Mouse (Mus musculus) cerebellum, adult 8-10 months (tissue): ENCODE data around the gene Vmn1r45.
"Not testable (repeated sequence)": the region's sequence is repeated elsewhere in the genome, so short reads cannot be mapped to it uniquely, and the experiment has no call there.

Experiments
- DNase-seq: peaks from one replicate; pipeline ENCODE4 v3.0.0; 2022

The Vmn1r45 gene

DNA sequence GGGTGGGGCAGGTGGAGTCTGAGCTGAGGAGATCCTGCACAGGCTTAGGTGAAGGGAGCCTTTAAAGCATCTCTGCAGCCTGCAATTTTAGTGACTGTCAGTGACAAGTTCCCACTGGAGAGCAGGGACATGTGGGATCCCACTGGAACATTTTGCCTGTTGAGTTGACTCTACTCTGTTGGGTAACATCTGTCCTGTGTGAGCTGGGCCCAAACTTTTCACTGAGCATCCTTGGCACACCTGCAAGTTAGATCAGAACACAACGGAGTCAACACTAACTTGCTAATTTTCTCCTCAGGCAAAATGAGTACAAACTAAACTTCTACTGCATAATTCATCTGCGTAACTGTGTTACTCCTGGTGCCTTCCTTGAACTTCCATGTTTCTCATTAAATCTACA, at the start of gene Vmn1r45:
Gene Vmn1r45, minus strand, starts transcription at position 101 of the 400 bp plus-strand sequence.
- not testable (repeated sequence) for DNase-seq

DNA sequence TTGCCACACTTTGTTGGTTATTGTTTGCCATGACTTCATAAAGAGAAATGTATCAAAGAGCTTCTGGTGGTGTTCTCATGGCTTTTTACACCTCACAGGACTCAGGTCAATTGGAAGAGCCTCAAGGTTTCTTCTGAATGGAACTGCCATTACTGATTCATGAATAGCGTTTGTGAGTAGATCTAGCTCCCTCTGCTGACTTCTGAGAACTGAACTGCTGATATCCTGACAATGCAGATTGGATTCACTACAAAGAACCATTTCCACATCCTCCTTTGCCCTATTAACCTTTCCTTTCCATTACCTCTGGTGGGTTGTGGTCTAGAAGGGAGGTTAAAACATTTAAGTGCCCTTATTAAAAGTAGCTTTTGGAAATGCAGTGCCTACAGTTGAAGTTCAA, 45.6 kb upstream of the Vmn1r45 start:
- no peak for DNase-seq

DNA sequence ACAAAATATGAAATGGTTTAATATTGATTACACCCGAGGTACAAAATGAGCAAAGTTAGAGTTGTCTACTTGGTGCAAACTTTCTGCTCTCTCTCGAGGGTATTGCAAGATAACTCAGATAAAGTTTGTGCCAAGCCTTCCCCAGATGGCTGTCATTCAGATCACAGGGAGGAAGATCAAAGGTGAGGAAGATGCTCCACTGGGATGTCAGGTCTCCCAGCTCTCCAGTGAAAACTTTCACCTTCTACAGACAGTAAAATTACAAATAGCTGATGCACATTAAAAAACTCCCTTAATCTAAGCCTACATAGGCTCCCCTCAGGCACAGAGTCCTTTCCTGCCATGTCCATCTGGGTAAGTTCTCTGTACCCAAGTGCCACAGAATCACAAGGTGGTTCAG, 28.6 kb upstream of the Vmn1r45 start, which contains the start of gene Vmn1r46:
Gene Vmn1r46, plus strand, starts transcription at position 301 of the 400 bp plus-strand sequence.
- DNase-seq, result no peak

DNA sequence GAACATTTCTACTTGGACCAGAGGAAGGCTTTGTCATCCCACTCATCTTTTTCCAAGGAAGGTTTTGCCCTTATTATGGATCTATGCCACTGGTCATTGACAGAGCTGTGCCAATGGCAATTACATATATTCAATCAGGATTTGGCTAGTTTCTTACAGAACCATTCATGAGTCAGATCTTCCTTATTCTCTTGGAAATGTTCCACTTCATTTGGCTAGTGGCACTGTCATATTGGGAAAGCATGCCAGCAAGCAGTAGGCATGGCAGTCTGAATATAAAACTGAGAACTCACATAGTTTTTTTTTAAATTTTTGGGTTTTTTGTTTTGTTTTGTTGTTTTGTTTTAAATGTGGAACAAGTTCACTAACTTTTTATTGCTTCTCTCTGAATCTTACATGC, 25.9 kb upstream of the Vmn1r45 start:
- DNase-seq, result no peak

DNA sequence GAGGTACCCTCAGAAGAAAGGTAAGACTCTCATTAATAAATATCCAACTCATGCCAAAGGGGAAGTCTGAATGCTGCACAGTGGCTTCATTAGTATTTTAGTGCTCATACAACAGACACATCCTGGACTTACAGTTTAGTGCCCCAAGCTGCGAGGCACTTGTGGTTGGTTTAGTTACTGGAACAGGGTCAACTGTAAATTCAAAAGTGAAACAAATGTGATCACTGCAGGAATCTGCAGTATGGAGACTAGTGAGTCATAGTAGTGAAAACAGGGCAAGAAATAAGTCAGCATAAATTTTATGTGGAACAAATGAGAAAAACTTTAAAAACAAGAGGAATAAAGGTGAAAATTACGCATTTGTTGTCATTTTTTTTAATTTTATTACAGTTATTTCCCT, 13.2 kb upstream of the Vmn1r45 start:
- no peak for DNase-seq

DNA sequence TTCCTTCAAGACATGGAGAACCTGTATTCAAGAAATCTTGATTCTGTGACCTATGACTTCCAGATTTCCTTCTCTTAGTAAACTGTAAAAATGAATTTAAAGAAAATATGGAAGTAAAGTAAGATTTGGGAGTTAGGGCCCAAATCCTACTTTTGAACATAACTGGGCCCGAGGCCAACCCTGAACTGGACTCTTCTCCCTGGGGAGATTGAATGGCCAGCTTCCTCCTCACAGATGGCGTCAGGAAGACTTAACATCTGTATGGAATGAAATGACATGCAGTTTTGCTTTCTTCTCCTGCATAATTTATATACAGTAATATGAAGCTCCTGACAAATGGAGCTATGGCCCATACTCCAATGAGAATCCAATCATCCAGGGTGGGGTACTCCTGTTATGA, 528 bp upstream of the Vmn1r45 start:
- DNase-seq, result no peak

DNA sequence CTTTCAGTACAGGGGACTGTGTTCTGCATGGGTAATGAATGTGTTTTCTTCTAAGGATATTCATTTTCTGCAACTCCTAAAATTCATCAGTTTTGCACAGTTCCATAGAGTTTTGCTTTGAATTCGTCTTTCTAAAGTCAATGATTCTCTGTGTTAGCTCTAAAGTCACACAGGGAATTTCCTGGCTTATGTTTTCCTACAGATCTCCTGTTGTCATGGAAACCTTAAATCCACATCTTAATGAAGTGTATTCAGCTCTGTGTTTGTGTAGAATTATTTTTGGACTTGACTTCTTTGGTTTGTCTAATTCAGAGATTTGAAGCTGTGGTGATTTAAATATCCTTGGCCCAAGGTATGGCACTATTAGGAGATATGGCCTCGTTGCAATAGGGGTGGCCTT, 56.6 kb downstream of the Vmn1r45 start:
- DNase-seq, result no peak

DNA sequence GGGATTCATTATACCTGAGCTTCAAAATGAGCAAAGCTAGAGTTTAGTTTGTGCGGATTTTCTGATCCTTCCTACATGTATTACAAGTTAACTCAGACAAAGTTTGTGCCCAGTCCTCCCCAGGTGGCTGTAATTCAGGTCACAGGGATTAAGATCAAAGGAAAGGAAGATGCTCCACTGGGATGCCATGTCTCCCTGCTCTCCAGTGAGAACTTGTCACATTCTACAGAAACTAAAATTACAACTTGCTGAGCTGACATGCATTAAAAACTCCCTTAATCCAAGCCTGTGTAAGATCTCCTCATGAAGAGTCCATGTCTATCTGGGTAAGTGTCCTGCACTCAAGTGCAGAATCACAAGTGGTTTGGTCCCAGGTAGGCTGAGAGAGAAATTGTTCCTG, 57.0 kb downstream of the Vmn1r45 start, which contains the start of gene Vmn1r44:
Gene Vmn1r44, plus strand, starts transcription at position 301 of the 400 bp plus-strand sequence.
- no peak for DNase-seq
